Mouse (Mus musculus): ENCODE measurements around the gene Mrps25. TPM values are rescaled to one million over a fixed set of nuclear protein-coding genes. Genes with fewer than 3 reads are reported as not detected.

Mrps25 gene
- polyA plus RNA-seq, 1 experiment, result 5.6 TPM

DNA sequence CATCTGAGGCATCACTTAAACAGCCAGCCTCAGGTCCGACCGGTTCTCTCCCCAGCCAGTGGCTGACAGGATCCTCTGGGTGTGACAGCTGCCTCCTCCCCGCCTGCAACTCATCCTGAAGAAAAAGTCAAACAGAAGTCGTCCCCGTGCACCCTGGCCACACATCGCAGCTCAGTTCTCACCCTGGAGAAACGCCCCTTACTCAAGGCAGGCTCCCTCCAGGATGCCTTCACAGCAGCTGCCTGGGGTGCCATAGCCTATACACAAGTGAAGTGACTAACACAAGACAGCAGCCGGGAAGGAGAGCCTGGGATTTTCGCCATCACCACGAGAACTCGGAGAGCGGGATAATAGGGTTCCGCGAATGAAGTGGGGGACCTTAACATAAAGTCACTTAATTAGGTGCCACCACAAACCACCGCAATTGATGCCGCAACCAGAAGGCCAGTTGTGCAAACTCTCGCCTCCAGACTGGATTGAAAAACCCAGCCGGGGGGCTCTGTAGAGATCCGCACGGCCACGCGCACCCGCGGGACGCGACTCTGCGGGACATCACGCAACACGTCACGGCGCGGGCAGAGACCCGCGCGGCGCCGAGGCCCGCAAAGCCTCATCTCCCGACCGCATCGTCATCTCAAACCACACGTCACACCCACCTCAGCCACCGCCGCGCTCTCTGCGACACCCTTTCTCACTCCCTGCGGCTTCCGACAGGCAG, 30.4 kb upstream of the Mrps25 start:
- H3K4me3 ChIP-seq (replicated peaks; ENCODE audit: extremely low read depth, low read depth, low read length), result peak overlapping the region; percentile 91
- H3K4me1 ChIP-seq (ENCODE audit: control insufficient read depth, insufficient read depth, low read length), result no peaks in the 10 kb centered on the region; the same call in 1 of the 2 replicates
- no peak for DNase-seq
- under 1% methylated on average over 48 of the region's 48 CpGs for WGBS
- TF ChIP-seq POLR2A (IDR thresholded peaks at IDR 0.05; ENCODE audit: borderline replicate concordance, extremely low read depth, low read depth, low read length) (no peak), CTCF (IDR thresholded peaks at IDR 0.05; ENCODE audit: insufficient read depth, low read length) (no peak)

DNA sequence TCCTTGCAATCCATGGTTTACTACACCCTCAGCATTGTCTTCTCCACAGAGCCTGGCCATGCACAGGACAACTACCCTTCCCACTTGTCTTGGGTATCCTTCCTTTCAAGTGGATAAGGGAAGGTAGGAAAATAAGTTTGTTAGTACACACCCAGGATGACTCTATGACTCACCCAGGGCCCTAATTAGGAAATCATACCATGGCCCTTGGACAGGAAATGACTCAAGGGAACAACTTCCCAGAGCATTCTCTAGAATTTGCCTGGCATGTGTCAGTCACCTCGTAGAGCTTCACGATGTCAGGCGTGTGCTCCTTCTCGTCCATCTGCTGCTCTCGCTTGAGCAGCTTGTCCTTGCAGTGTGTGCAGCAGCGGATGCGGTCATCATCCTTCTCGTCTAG, 15.6 kb upstream of the Mrps25 start:
- DNase-seq, result no peak

DNA sequence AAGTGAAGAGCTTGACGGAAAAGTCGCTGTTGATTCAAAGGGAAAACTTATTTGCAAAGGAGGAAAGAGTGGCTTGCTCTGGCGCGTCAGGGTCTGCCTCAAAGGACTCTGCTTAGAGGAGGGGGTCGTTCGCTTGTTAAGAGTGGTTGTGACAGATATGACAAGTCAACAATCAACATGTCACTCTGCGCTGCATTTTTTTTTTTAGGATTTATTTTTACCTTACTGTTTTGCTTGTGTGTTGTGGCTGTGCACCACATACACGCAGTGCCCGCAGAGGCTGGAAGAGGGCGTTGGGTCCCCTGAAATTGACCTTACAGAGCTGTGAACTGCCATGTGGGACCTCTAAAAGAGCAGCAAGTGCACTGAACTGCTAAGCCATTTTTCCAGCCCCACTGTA, 345 bp upstream of the Mrps25 start:
- DNase-seq, result no peak
- Histone ChIP-seq H3K4me1 (ENCODE audit: control insufficient read depth, insufficient read depth, low read length) (no peaks in the 10 kb centered on the region), H3K4me3 (replicated peaks; ENCODE audit: extremely low read depth, low read depth, low read length) (peak overlapping the region; percentile 54)
- TF ChIP-seq POLR2A (IDR thresholded peaks at IDR 0.05; ENCODE audit: borderline replicate concordance, extremely low read depth, low read depth, low read length), result no peak
- TF ChIP-seq CTCF (IDR thresholded peaks at IDR 0.05; ENCODE audit: insufficient read depth, low read length), result 0 out of 2 replicates have a peak, but pooled peaks have one; percentile 3
- WGBS, result 2% methylated on average over 10 of the region's 10 CpGs

More for the DNA sequence above, 15.6 kb upstream of the Mrps25 start:
- Histone ChIP-seq H3K4me1 (ENCODE audit: control insufficient read depth, insufficient read depth, low read length) (peaks cover 3% of the 10 kb centered on the region), H3K4me3 (replicated peaks; ENCODE audit: extremely low read depth, low read depth, low read length) (no peak overlapping the region)
- TF ChIP-seq CTCF (IDR thresholded peaks at IDR 0.05; ENCODE audit: insufficient read depth, low read length) (no peak), POLR2A (IDR thresholded peaks at IDR 0.05; ENCODE audit: borderline replicate concordance, extremely low read depth, low read depth, low read length) (no peak)
- 60% methylated on average over 8 of the region's 8 CpGs for WGBS

DNA sequence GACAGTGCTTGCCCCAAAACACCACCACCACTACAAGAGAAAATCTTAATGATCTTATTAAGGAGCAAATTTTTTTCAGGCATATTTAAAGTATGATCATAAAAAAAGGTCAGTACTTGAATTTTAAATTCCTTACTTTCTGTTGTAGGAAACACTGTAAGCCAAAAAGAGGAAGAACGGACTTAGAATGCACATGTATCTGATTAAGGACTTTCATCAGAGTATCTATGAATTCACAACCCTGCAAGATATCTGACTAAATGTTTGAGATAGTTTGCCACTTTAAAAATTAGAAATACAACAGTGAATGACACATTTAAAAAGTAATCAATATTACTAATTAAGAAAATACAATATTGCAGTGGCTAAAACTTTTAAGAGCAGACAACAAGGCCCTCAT, 7.4 kb downstream of the Mrps25 start:
- H3K4me3 ChIP-seq (replicated peaks; ENCODE audit: extremely low read depth, low read depth, low read length), result no peak overlapping the region
- no peak for DNase-seq
- TF ChIP-seq POLR2A (IDR thresholded peaks at IDR 0.05; ENCODE audit: borderline replicate concordance, extremely low read depth, low read depth, low read length), result no peak
- no peak for TF ChIP-seq CTCF (IDR thresholded peaks at IDR 0.05; ENCODE audit: insufficient read depth, low read length)
- WGBS, result 98% methylated on average over 1 of the region's 1 CpGs
- H3K4me1 ChIP-seq (ENCODE audit: control insufficient read depth, insufficient read depth, low read length), result no peaks in the 10 kb centered on the region

DNA sequence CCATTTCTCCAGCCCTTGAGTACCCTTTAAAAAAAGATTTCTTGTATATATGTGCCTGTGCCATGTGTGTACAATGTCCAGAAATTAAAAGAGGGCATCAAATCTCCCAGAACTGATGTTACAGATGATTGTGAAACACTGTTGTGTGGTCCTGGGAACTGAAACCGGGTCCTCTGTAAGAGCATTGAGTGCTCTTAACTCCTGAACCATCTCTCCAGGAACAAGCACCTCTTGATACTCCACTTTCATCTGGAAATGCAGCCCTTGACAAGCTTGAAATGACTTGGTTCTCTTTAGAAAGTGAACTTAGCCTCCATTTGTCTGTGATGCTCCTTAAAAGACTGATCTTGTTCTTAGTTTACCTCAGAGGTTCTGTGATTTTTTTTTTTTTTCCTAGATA, 21.1 kb downstream of the Mrps25 start:
- DNase-seq, result no peak
- 74% methylated on average over 1 of the region's 1 CpGs for WGBS
- no peak overlapping the region for H3K4me3 ChIP-seq (replicated peaks; ENCODE audit: extremely low read depth, low read depth, low read length)
- TF ChIP-seq CTCF (IDR thresholded peaks at IDR 0.05; ENCODE audit: insufficient read depth, low read length) (no peak), POLR2A (IDR thresholded peaks at IDR 0.05; ENCODE audit: borderline replicate concordance, extremely low read depth, low read depth, low read length) (no peak)
- no peaks in the 10 kb centered on the region for H3K4me1 ChIP-seq (ENCODE audit: control insufficient read depth, insufficient read depth, low read length)

DNA sequence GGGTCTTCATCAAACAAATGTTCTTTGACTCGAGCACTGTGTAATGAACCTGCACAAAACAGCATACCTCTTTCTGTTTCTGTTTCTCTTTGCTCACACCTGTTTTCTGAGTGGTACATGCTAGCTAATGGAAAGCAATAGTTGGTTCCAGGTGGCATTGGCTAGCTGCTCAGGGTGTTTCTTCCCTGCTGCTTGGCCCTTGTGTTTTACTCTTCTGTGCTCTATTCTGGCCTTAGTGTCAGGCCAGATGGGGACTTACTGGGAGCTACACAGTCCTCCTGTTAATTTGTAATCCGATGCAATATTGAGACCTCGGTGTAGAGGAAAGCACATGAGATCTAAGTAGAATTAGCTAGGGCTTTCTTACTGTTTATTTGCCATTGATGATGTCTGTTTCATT, 25.0 kb downstream of the Mrps25 start:
- TF ChIP-seq POLR2A (IDR thresholded peaks at IDR 0.05; ENCODE audit: borderline replicate concordance, extremely low read depth, low read depth, low read length), result no peak
- TF ChIP-seq CTCF (IDR thresholded peaks at IDR 0.05; ENCODE audit: insufficient read depth, low read length), result no peak
- H3K4me3 ChIP-seq (replicated peaks; ENCODE audit: extremely low read depth, low read depth, low read length), result no peak overlapping the region
- H3K4me1 ChIP-seq (ENCODE audit: control insufficient read depth, insufficient read depth, low read length), result no peaks in the 10 kb centered on the region
- DNase-seq, result no peak
- WGBS, result 90% methylated on average over 3 of the region's 3 CpGs

DNA sequence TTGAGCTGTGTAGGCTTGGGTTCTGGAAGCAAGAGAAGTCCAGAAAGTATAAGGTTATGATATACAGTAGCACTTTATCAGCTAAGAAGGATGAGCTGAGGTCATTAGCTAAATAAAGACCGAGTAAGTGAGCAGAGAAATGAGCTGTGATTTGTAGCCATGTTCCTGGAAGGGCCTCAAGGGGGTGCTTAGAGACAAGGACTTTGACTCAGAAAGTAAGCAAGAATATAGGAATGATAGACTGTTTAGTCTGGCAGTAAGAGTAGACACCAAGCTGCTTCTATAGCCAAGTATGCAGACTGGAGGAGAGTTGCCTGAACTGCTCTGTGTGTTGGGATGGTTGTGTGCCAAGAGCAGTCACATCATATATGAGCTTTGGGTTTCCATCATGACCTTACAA, 30.1 kb downstream of the Mrps25 start:
- no peak for DNase-seq
- 43% methylated on average over 1 of the region's 1 CpGs for WGBS

DNA sequence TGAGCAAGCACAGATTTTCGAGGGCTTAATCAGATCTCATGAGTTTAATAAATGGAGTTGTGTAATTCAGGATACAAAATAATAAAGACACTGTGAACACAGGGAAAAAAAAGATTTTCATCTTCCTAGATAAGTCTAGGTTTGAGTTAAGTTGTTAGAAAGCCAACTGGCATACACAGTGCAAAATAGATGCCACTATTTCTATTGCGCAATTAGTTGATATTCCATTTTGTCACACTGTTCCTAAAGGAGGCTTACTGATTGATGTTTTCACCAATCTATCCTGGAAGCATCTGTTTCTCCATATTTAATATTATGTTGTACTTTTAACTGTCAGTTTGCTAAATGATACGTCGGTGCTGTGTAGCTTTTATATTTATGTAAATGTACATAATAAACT, 38.0 kb downstream of the Mrps25 start:
- no peak for DNase-seq
- no peak overlapping the region for H3K4me3 ChIP-seq (replicated peaks; ENCODE audit: extremely low read depth, low read depth, low read length)
- TF ChIP-seq CTCF (IDR thresholded peaks at IDR 0.05; ENCODE audit: insufficient read depth, low read length), result no peak
- no peak for TF ChIP-seq POLR2A (IDR thresholded peaks at IDR 0.05; ENCODE audit: borderline replicate concordance, extremely low read depth, low read depth, low read length)
- no peaks in the 10 kb centered on the region; the same call in 1 of the 2 replicates for H3K4me1 ChIP-seq (ENCODE audit: control insufficient read depth, insufficient read depth, low read length)
- WGBS, result 94% methylated on average over 4 of the region's 4 CpGs

More for the DNA sequence above, 30.1 kb downstream of the Mrps25 start:
- TF ChIP-seq POLR2A (IDR thresholded peaks at IDR 0.05; ENCODE audit: borderline replicate concordance, extremely low read depth, low read depth, low read length) (no peak), CTCF (IDR thresholded peaks at IDR 0.05; ENCODE audit: insufficient read depth, low read length) (no peak)
- Histone ChIP-seq H3K4me3 (replicated peaks; ENCODE audit: extremely low read depth, low read depth, low read length) (no peak overlapping the region), H3K4me1 (ENCODE audit: control insufficient read depth, insufficient read depth, low read length) (no peaks in the 10 kb centered on the region)

DNA sequence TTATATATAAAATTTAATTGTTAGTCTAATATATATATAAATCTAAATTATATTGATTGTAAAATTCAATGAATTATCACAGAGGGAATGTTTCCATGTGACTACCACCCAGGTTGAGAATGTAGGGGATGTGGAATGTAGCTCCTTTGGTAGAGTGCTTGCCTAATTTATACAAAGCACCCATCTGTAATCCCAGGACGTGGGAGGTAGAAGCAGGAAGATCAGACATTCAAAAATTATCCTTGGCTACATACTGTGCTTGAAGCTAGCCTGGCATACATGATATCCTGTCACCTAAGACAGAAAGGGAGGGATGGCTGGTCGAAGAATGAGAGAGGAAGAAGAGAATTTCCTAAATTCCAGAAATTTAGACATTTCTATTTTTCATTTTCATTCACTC, 47.5 kb downstream of the Mrps25 start:
- no peak overlapping the region for H3K4me3 ChIP-seq (replicated peaks; ENCODE audit: extremely low read depth, low read depth, low read length)
- TF ChIP-seq POLR2A (IDR thresholded peaks at IDR 0.05; ENCODE audit: borderline replicate concordance, extremely low read depth, low read depth, low read length) (no peak), CTCF (IDR thresholded peaks at IDR 0.05; ENCODE audit: insufficient read depth, low read length) (no peak)
- DNase-seq, result no peak
- WGBS, result 70% methylated on average over 2 of the region's 2 CpGs
- peaks cover 8% of the 10 kb centered on the region for H3K4me1 ChIP-seq (ENCODE audit: control insufficient read depth, insufficient read depth, low read length)

DNA sequence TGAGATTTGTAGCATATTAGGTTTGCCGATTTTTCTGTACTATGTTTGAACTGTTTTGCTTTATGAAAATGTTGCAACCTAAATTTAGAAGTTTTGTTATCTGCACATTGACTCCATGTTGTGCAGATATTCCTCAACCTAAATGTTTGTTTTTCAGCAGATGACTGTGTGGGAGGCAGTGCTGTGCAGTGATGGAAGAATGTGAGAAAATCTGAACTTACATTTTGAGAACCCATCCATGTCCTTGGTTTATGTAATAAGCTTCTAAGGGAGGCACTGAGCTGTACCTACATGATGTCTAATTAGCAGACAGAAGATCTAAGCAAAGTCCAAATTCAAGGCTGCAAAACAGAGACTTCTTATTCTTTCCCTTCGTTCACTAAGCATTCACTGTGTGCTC, 50.2 kb downstream of the Mrps25 start:
- Histone ChIP-seq H3K4me3 (replicated peaks; ENCODE audit: extremely low read depth, low read depth, low read length) (no peak overlapping the region), H3K4me1 (ENCODE audit: control insufficient read depth, insufficient read depth, low read length) (peaks cover 11% of the 10 kb centered on the region)
- DNase-seq, result no peak
- WGBS, result 91% methylated on average over 2 of the region's 2 CpGs
- TF ChIP-seq CTCF (IDR thresholded peaks at IDR 0.05; ENCODE audit: insufficient read depth, low read length) (no peak), POLR2A (IDR thresholded peaks at IDR 0.05; ENCODE audit: borderline replicate concordance, extremely low read depth, low read depth, low read length) (no peak)

Data from lung, adult 2 months (tissue).